Mouse (Mus musculus) liver, embryonic 14.5 days (tissue): ENCODE results near the gene Nt5e.

Experiments used
- CTCF ChIP-seq: IDR thresholded peaks from 2 replicates; pipeline ENCODE4 v1.5.1; 2016; ENCODE audit warnings: antibody characterized with exemption, low read depth, control low read depth
- EP300 ChIP-seq: IDR thresholded peaks from 2 replicates; pipeline ENCODE4 v1.6.1; 2016; ENCODE audit warnings: antibody characterized with exemption, low read depth

GRCm38 (mm10) chr9:88416752-88417151 lies 89.8 kb downstream of the Nt5e start:
- TF ChIP-seq CTCF (no peak), EP300 (no peak)
